Mouse (Mus musculus): ENCODE measurements around the gene Neurl1a.

DNA sequence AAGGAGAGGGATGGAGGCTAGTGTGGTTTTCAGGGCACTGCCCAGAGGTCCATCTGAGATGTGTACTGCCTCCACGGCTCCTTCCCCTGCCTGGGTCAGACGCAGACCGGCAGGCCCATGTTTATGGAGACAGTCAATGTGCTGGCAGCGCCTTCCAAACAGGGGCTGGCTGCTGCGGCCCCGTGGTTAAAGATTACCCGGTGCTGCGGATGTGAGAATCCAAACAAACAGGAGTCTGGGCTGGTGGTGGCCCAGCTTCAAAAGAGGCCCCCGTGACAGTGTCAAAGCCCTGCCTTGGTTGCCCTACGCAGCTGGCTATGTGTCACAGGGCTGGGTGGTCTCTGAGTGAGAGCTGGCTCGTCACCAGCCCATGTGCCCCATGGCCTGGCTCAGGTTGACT is 69.2 kb downstream of the Neurl1a start:
- TF ChIP-seq GATA1 (IDR thresholded peaks at IDR 0.05; ENCODE audit: borderline replicate concordance, low read length) (no peak), FLI1 (IDR thresholded peaks at IDR 0.05; ENCODE audit: low read length) (no peak)

Data from megakaryocyte, embryonic 14.5 days (primary cell).